Mouse (Mus musculus) heart, adult 9 months (tissue): ENCODE results near the gene Sowahc.

ENCODE experiments used
- DNase-seq, 2 experiments: peaks; one replicate each; pipeline ENCODE4 v3.0.0; 2022; ENCODE audit warnings: low spot score in 2 of 2

The Sowahc gene

DNA sequence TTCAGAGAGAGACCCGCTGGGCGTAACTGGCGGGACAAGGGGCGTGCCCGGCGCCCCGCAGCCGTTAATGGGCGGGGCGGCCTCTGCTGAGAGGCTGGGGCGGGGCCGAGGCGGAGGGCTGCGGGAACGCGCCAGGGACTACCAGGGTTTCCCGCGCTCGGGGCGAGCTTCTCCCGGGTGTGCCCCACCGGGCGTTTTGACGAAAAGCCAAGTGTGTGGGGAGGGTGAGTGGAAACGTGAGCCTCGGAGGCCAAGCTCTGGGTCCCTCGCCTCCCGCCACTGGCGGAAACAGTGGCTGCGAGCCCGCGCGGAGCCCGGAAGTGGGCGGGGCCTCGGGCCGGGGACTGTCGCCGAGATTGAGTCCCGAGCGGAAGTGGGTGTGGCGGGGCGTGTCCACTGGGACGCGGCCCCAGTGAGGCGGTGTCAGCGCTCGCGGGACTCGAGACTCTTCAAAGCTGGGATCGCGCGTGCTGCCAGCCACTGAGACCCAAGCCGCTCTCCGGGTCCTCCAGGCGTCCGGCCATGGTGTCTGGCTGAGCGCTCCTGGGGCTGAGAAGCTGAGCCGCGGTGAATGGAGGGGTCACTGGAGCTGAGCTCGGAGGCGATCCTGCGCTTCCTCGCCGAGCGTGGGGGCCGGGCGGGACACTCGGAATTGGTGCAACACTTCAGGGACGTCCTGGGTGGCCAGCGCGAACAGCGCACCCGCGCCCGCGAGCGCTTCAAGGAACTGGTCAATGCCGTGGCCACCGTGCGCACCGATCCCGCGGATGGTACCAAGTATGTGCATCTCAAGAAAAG is at the start of gene Sowahc, which contains the start of gene Sept10:
TSS of gene Sowahc (plus strand) at position 481 of the 798 bp plus-strand sequence.
TSS of gene Sept10 (minus strand) at position 375 of the 798 bp plus-strand sequence.
- DNase-seq: peak; percentile 97

DNA sequence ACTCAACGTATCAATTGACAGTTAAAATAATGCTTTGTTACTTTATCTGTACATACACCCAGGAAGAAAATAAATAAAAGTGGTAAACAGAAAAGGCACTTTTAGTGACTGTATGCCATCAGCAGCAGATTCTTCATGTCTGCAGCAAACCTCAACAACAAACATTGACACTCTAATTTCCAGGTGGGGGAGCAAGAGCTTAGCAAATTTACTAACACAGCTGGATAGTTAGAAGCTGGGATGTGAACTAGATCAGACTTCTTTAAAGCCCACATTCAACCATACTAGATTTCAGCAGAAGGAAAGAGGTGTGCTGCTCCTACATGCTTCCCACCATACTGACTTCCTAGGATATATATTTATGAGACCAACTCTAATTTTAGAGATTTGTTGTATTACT is 49.2 kb upstream of the Sowahc start:
- no peak for DNase-seq

DNA sequence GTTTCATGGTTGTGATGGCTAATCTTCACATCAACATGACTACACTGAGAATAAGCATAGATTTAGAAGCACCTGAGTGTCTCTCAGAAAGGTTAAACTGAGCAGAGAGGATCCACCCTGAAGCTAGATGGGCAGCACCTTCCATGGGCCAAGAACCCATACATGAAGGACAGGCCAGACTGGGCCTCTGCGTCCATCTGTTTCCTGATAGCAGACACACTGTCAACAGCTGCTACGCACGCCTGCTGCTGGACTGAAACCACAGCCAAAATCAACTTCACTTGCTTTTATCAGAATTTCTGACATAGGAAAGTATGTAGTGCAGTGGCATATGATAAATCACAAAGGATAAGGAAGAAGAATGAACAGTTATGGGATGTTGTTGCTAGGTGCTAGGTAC is 42.1 kb upstream of the Sowahc start:
- no peak for DNase-seq

DNA sequence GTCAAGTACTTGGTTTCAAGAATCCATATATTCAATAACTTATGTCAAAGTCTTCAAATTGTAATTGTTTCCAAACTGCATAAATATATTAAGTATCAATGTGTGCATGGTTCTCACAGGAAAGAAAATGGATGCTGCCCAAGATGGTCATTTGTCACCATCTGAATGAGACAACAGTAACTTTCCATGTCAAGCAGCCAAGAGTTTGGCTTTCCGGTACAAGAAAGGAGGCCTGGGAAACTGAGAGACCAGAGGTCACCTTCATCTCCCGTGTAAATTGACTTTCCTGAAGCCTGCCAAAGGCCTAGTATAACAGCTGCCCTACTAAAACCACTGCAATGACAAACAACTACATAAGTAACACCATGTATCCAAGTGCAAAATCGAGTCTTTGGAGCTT is 39.4 kb upstream of the Sowahc start:
- DNase-seq: no peak

DNA sequence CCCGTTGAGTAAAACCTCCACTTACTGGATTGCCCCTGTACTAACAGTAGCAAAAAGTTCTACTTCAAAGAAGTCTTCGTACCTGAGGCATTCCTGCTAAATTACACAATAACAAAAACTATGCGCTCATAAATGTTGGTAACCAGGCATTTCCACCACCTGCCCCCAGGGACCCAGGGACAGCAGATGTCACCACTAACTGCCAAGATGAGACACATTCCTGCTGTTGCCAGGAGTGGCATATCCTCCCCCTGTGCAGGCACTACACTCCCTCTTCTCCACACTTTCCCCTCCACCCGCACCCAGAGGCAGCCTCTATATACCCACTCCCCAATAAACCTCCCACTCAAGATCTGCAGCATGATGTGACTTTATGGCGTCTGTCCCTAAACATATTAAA is 26.9 kb upstream of the Sowahc start:
- no peak for DNase-seq

DNA sequence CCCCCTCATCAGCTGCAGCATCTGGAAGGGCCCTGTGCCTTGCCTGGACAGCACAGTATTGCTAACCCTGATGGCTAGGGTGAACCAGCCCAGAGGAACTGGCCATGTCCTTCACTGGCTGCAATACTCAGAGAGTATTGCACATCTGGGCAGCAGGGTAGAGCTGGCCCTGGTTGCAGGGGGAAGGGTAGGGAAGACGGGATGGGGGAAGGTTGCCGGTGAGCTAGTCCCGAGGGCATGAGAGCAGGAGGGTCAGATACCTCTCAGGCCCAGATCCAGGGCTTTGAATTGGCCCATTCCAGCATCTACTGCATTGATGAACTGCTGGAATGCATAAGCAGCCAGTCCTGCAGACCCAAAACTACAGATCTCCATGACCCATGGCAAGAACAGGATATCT is 25.0 kb upstream of the Sowahc start:
- no peak for DNase-seq

DNA sequence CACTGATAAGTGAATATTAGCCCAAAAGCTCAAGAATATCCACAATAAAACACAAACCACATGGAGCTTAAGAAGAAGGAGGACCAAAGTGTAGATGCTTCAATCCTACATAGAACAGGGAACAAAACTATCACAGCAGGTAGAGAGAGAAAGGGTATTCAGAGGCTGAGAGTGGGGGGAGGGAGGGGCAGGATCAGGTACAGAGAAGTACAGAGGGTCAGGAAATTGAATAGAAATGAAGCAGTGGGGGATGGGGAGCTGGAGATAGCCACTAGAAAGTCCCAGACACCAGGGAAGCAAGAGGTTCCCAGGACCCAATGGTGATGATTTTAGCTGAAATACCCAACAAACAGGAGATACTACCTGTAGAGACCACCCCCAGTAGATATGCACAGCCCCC is 21.7 kb upstream of the Sowahc start:
- DNase-seq: no peak

DNA sequence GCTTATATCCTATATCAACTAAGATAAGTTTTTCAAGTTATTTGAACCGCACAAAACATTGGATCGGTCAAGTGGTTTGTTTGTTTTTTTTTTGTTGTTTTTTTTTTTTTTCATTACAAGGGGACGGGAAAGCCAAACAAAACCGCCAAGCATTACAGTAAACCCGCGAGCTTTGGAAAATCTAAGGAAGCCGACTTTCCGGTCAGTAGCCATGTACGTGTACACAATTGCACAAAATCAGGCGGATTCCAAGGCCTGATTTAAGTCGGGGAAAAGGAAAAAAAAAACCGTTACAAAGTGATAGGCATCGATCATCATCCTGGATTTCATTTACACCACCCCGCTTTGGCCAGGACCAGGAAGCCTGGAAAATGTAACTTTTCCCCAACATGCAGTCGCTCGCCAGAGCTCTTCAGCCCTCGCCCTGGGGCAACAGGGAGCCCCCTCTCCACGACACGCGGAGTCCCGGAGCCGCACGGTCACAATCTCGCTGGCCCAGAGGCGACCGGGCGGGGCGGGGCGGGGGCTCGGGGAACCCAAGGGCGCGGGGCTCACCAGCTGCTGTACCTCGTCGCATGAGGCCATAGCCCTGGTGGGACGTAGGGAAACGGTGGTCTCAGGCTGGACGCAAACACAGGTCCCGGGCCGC is 805 bp upstream of the Sowahc start:
- no peak for DNase-seq

DNA sequence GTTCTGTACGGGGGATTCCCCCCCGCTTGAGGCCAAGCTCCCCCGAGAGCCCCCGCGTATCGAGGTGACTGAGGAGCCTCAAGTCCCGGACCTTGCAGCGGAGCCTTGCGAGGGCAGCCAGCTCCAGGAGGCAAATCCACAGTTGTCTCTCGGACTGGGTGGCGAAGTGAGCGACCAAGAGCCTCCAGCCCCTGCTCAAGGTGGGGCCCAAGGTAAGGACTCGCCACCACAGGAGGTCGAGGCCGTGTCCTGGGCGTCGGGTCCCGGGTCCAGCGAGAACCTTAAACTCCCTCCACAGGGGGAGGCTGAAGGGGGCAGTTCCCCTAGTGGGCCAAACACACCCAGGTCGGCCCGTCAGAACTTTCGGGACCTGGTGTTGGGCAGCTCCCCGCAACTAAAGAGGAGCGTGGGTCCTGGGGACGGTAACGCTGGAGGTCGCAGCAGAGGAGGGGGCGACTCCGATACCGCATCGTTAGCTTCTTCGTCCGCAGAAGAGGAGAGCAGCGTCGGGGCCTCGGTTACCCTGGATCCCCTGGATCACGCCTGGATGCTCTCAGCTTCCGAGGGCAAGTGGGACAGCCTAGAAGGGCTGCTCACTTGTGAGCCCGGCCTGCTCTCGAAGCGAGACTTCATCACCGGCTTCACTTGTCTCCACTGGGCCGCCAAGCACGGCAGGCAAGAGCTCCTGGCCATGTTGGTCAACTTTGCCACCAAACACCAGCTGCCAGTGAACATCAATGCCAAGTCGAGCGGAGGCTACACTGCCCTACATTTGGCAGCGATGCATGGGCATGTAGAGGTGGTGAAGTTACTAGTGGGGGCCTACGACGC is 733 bp downstream of the Sowahc start:
- DNase-seq: peak; percentile 8

DNA sequence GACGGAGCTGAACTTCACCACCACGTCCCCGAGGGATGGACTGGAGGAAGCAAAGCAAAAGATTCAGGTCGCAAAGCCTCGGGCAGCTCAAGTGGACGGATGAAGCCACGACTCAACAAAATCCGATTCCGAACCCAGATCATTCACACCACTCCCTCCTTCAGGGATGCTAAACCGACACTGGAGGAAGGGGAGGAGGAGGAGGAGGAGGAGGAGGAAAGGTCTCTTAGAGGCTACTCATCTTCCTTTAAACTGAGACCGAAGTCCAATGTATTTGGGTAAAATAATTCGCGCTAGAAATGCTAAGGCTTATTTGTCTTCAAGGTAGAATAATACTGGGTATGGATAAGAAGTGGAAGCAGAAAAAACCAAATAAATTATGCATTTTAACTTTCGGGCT is 1.5 kb downstream of the Sowahc start:
- no peak for DNase-seq

DNA sequence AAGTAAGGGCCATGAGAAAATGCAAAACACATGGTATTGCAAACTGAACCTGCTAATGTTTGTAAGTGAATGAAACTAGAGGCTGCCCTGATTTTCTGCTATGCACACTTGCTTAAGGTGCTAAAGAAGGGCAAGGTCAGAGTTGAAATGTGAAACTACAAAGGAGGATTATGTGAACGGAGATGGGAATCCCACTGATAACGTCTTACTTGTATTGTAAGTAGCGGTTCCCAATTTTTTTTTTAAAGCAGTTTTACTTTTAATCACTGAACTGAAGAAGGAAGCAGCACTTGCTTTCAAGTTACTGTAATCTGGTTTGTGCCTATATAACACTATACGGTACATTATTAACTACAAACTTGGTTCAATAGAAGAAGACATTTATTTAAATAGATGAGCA is 2.1 kb downstream of the Sowahc start:
- no peak for DNase-seq

DNA sequence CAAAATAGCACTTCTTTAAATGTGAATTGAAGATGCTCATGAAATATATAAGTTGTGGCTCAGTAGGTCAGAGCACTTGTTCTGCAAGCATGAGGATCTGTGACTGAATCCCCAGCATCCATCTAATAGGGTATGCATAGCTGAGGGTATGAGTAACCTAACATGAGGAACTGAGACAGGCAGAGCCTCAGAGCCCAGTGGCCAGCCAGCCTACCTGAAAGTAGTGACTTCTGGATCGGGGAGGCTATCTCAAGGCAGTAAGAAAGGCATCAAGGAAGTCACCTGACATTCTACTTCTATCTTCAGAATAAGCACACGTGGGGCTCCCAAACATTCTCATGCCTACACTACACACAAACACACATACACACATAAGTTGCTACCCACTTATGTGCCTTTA is 3.4 kb downstream of the Sowahc start:
- no peak for DNase-seq

DNA sequence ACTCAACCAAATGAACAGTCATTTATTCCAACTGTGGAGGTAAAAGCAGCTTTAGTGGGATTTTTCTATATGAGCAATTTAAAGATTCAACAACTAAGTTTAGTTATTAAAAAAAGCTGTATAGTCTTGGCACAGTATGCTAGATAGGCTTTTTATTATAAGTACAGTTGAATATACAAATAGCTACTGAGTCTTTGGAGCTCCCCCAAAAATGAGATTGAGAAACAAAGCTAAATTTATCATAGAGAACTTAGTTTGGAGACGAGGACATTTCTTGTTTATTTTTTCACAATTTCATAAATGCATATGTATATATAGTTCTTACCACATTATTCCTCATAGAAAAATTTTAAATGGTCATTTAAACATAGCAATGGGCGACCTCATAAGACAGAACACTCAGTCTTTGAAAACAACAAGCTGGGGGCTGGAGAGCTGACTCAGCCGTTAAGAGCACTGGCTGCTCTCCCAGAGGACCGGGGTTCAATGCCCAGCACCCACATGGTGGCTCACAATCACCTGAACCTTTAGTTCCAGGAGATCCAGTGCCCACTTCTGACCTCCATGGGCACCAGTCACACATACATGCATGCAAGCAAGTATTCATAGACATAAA is 7.6 kb downstream of the Sowahc start:
- DNase-seq: no peak

DNA sequence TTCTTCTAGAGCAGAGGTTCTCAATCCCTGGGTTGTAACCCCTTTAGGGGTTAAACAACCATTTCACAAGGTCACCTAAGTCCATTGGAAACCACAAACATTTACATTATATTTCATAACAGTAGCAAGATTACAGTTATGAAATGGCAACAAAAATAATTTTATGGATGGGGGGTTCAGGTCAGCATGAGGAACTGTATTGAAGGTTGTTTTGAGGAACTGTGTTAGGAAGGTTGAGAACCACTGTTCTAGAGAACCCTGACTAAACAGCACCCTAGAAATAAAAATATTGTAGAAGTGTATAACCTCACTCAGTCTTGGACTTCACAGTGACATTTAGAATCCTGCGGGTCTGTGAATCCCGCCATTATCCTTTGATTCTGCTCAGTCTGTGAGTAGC is 13.5 kb downstream of the Sowahc start:
- no peak for DNase-seq

DNA sequence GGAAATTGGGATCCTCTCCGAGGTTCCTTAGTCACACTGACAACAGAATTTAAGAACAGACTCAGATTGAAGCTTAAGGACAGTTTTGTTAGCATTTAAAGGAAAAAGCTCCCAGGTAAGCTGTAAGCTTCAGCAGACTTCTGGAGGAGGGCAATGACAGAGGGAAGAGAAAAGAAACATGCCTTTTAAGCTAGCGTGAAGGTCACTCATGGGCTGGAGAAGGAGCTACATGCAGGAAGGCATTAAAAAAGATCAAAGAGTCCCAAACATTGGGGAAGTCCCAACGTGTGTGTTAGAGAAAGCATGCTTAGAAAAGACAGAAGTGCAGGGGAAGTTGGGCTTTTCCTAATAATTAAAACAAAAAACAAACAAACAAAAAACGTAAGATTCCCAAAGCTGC is 14.1 kb downstream of the Sowahc start:
- no peak for DNase-seq

DNA sequence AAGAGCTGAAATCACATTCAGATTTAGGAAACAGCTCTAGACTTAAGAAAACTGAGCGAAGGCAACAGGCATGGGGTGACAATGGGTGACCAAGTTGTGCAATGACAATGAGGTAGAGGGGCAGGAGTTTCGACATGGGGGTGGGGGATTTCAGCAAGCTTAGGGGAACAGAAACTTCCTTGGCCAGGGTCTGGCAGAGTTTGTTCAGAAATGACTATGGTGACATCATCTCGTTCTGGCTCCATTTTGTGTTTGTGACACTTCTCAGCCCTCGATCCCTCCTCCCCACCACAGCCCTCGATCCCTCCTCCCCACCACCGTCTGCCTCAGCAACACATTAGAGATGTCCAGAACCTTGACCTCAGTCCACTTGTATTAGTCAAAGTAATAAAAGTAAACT is 14.7 kb downstream of the Sowahc start:
- no peak for DNase-seq

DNA sequence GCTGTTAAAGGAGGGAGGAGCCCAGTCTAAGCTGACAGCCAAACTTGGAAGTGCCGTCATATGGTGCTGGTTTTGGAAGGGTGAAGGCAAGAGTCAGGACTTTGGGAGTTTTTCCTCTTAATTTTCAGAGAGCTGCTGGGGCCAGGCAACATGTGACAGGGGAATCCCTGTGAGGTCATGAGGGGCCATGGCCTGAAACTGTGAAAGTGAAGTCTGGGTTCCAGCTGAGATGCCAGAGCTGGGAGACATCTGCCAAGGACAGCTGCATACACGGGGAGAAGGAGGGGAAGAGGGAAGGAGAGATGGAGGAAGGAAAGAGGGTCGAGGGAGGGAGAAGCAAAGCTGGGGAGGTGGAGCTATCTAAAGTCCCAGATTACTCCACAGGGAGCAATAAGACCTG is 16.0 kb downstream of the Sowahc start:
- DNase-seq: no peak

DNA sequence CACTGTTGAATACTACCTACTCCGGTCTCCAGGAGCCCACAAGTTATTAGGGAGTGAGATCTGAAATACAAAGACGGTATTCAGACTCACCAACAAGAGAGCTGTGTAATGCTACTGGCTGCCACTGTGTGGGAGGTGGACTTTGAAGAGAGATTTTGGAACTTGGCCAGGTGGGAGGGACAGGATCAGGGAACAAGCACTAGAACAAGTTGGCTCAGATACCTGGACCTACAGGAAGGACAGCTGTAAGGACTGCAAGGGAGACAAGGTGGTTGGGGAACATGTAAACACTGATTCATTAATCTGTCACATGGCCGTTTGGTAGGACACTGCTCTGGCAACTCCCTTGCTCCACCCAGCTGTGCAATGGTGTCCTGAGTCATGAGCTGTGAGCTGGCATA is 19.4 kb downstream of the Sowahc start:
- DNase-seq: peak in 1 of 2 experiments; percentile 19

DNA sequence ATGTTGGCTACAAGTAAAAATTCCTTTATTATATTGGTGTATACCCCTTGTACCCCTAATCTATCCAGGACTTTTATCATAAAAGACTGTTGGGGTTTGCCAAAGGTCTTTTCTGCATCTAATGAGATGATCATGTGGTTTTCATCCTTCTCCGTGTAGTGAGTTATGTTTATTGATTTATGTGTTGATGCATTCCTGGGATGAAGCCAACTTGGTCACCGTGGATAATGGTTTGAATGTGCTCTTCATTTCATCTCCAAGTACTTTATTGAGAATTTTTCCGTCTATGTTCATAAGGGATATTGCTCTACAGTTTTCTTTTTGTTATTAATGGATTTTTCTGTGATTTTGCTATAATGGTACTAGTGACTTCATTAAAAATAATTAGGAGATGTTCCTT is 27.8 kb downstream of the Sowahc start:
- DNase-seq: no peak

DNA sequence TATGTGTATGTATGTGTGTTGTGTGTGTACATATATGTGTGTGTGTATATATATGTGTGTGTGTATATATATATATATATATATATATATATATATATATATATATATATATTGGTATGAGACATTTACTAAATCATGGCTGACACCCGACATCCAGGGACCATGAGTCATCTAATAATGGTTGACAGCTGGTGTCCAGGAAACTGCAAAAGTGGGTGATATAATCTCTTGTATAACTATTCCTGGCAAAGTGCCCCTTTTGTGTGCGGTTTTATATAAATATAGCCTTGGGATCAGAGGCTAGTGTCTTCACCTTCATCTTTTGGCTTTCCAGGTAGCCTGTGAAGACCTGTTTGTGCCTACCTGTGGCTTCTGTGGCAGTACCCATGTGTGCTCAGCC is 28.9 kb downstream of the Sowahc start:
- no peak for DNase-seq

DNA sequence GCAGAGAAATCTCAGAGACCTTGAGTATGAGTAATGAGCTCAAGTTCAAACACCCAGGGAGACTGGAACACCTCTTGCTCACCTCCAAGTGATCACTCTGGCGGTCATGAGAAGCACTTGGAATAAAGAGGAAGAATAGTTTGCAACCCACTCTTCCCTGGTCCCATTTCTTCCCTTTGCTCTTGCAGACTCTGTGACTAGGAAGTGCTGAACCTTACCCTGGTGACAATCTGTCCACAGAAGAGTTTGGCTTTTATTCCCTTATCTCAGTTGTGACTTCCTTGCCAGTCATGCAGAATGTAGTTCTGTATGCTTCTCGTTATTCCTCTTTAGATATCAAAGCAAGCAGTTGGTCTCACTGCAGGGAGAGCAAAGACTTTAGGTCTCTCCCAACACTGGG is 30.2 kb downstream of the Sowahc start:
- DNase-seq: no peak

DNA sequence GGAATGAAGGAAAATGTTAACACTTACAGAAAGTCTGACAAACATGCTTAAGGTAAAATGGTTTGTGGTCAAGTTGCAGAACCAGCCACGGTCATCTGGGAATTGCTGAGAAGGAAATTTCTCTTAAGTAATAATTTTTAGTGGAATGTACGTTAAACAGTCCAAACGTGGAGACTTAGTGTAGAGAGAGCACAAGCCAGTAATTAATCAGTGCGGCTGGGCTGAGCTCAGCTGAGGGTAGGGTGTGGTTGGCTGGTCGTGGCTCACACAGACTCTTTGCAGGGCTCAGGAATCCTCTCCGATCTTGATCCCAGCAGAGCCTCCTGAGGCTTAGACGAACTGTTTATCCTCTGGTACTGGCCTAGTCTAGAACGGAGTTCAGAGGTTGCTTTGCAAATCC is 30.6 kb downstream of the Sowahc start:
- no peak for DNase-seq
